Mouse (Mus musculus): ENCODE data around the gene Ccl24. TPM values are rescaled to one million over a fixed set of nuclear protein-coding genes. Genes with fewer than 3 reads are reported as not detected.
A peak's percentile ranks its signal among the peaks of the same experiment; 100 is the strongest.

Gene Ccl24
- polyA plus RNA-seq, 1 experiment from 2014 or later: 0.84 TPM

DNA sequence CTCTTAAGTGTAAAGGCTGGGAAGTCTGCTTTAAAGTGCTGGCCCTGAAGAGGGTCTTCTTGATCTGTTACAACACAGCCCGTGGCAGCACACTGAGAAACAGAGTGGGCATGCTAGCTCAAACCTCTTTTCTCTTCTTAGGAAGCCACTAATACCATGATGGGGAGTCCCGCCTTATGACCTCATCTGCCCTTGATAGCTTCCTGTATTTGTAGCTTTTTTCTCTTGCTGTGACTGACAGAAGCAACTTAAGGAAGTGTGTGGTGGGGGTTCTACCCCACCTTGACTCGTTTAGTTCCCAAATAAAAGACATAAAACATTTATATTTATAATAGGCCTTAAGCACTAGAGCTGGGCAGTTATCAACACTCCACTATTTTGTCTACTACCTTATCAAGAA is 21.3 kb downstream of the Ccl24 start:
- 58% methylated on average over 3 of the region's 3 CpGs for WGBS
- H3K27me3 ChIP-seq (replicated peaks; ENCODE audit: insufficient read depth, low read length): no peaks in the 10 kb centered on the region
- DNase-seq (ENCODE audit: low spot score) (no peak), ATAC-seq (no peak)
- H3K4me2 ChIP-seq (replicated peaks; ENCODE audit: low read depth, low read length): no peak overlapping the region
- H3K36me3 ChIP-seq (ENCODE audit: insufficient read depth, low read length): no peaks in the 10 kb centered on the region
- no peak for TF ChIP-seq CTCF (IDR thresholded peaks at IDR 0.05)
- H3K4me1 ChIP-seq (ENCODE audit: insufficient read depth, low read depth, low read length): no peaks in the 10 kb centered on the region
- no peak overlapping the region for H3K9ac ChIP-seq (replicated peaks; ENCODE audit: low read depth)
- no peaks in the 10 kb centered on the region for H3K9me3 ChIP-seq (ENCODE audit: low read length)
- no peak overlapping the region for H3K27ac ChIP-seq (ENCODE audit: low read length)
- H3K4me3 ChIP-seq (ENCODE audit: low read depth, low read length): no peak overlapping the region

DNA sequence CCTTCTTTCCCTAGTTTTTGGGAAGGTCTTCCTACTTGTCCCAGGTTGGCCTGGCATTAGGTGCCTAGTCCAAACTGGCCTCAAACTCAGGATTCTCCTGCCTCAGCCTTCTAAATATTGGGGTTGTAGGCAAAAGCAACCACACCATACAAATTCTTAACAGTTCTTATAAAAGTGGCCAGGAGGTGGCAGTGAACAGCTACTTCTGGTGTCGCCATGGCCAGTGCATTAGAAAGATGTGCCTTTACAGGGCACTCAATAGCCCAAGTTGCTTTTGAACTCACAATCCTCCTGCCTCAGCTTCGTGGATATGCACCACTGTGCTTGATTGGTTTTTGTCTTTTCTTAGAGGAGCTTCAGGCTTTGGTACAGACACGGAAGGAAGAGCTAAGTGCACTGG is 21.9 kb downstream of the Ccl24 start:
- DNase-seq (ENCODE audit: low spot score) (no peak), ATAC-seq (no peak)
- Histone ChIP-seq H3K4me3 (ENCODE audit: low read depth, low read length) (no peak overlapping the region), H3K4me2 (replicated peaks; ENCODE audit: low read depth, low read length) (no peak overlapping the region), H3K9me3 (ENCODE audit: low read length) (no peaks in the 10 kb centered on the region), H3K4me1 (ENCODE audit: insufficient read depth, low read depth, low read length) (no peaks in the 10 kb centered on the region), H3K36me3 (ENCODE audit: insufficient read depth, low read length) (no peaks in the 10 kb centered on the region), H3K27ac (ENCODE audit: low read length) (no peak overlapping the region), H3K9ac (replicated peaks; ENCODE audit: low read depth) (no peak overlapping the region), H3K27me3 (replicated peaks; ENCODE audit: insufficient read depth, low read length) (no peaks in the 10 kb centered on the region)
- TF ChIP-seq CTCF (IDR thresholded peaks at IDR 0.05) (peak; percentile 48), EP300 (IDR thresholded peaks at IDR 0.05) (no peak)
- 29% methylated on average over 3 of the region's 3 CpGs for WGBS

- Histone ChIP-seq H3K9ac (replicated peaks; ENCODE audit: low read depth) (no peak overlapping the region), H3K27me3 (replicated peaks; ENCODE audit: insufficient read depth, low read length) (no peaks in the 10 kb centered on the region), H3K27ac (ENCODE audit: low read length) (no peak overlapping the region), H3K4me2 (replicated peaks; ENCODE audit: low read depth, low read length) (no peak overlapping the region), H3K4me1 (ENCODE audit: insufficient read depth, low read depth, low read length) (no peaks in the 10 kb centered on the region), H3K36me3 (ENCODE audit: insufficient read depth, low read length) (no peaks in the 10 kb centered on the region), H3K9me3 (ENCODE audit: low read length) (no peaks in the 10 kb centered on the region), H3K4me3 (ENCODE audit: low read depth, low read length) (no peak overlapping the region)
- no peak for TF ChIP-seq CTCF (IDR thresholded peaks at IDR 0.05)
- TF ChIP-seq EP300 (IDR thresholded peaks at IDR 0.05): no peak
- 73% methylated on average over 2 of the region's 2 CpGs for WGBS
- DNase-seq (ENCODE audit: low spot score) (no peak), ATAC-seq (no peak)
These were observed 24.9 kb downstream of the Ccl24 start for GRCm38 (mm10) chr5:135547990-135548389.

GRCm38 (mm10) chr5:135544865-135545797 is 27.7 kb downstream of the Ccl24 start, which contains the start of gene Hip1:
Hip1 (minus strand) TSS chr5:135545120.
- DNase-seq (ENCODE audit: low spot score) (peak; percentile 99), ATAC-seq (peak; percentile 98)
- TF ChIP-seq EP300 (IDR thresholded peaks at IDR 0.05): no peak
- peak; percentile 76 for TF ChIP-seq CTCF (IDR thresholded peaks at IDR 0.05)
- Histone ChIP-seq H3K9me3 (ENCODE audit: low read length) (no peaks in the 10 kb centered on the region), H3K4me1 (ENCODE audit: insufficient read depth, low read depth, low read length) (no peaks in the 10 kb centered on the region), H3K27me3 (replicated peaks; ENCODE audit: insufficient read depth, low read length) (no peaks in the 10 kb centered on the region), H3K27ac (ENCODE audit: low read length) (peak within 1 kb of the TSS; percentile 28), H3K9ac (replicated peaks; ENCODE audit: low read depth) (peak within 1 kb of the TSS; percentile 35), H3K4me2 (replicated peaks; ENCODE audit: low read depth, low read length) (peak within 1 kb of the TSS; percentile 74), H3K36me3 (ENCODE audit: insufficient read depth, low read length) (no peaks in the 10 kb centered on the region), H3K4me3 (ENCODE audit: low read depth, low read length) (peak within 1 kb of the TSS; percentile 68)
- WGBS: 1% methylated on average over 46 of the region's 46 CpGs

DNA sequence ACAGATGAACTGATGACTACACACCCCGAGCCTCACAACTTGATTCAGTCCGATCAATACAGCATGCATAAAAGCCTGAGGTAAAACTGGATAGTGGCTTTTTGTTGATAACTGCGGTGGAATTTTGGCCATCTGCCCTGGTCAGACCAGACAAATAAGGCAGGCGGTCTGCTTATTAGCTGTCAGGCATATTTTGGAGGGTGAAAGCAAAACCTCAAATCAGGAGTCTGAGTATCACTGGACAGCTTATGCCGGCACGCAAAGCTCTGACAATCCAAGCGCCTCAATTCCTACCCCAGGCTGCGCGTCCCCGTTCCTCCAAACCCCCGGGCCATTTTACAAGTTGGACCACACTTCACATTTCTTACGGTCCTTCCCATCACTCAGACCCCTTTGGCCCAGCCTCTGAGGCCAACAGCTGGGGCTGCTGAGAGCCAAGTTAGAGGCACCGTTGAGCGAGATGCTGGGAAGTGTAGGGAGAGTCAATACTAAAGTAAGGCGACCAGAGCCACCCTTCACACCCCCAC is 28.8 kb downstream of the Ccl24 start:
- DNase-seq (ENCODE audit: low spot score): peak; percentile 36
- ATAC-seq: no peak

GRCm38 (mm10) chr5:135537794-135538214 is 35.0 kb downstream of the Ccl24 start:
- no peak overlapping the region for H3K9ac ChIP-seq (replicated peaks; ENCODE audit: low read depth)
- TF ChIP-seq CTCF (IDR thresholded peaks at IDR 0.05): no peak; the same call in 1 of the 2 replicates
- no peak for TF ChIP-seq EP300 (IDR thresholded peaks at IDR 0.05)
- peaks cover 10% of the 10 kb centered on the region; the same call in 1 of the 2 replicates for H3K4me1 ChIP-seq (ENCODE audit: insufficient read depth, low read depth, low read length)
- no peak for DNase-seq (ENCODE audit: low spot score)
- no peaks in the 10 kb centered on the region for H3K36me3 ChIP-seq (ENCODE audit: insufficient read depth, low read length)
- H3K27ac ChIP-seq (ENCODE audit: low read length): no peak overlapping the region
- H3K9me3 ChIP-seq (ENCODE audit: low read length): no peaks in the 10 kb centered on the region
- no peak overlapping the region for H3K4me2 ChIP-seq (replicated peaks; ENCODE audit: low read depth, low read length)
- H3K4me3 ChIP-seq (ENCODE audit: low read depth, low read length): no peak overlapping the region
- WGBS: 66% methylated on average over 10 of the region's 10 CpGs
- ATAC-seq: no peak
- H3K27me3 ChIP-seq (replicated peaks; ENCODE audit: insufficient read depth, low read length): no peaks in the 10 kb centered on the region

More for the DNA sequence above, 28.8 kb downstream of the Ccl24 start:
- Histone ChIP-seq H3K27ac (ENCODE audit: low read length) (peak overlapping the region; percentile 28), H3K9me3 (ENCODE audit: low read length) (no peaks in the 10 kb centered on the region), H3K4me2 (replicated peaks; ENCODE audit: low read depth, low read length) (peak overlapping the region; percentile 74), H3K36me3 (ENCODE audit: insufficient read depth, low read length) (no peaks in the 10 kb centered on the region), H3K4me1 (ENCODE audit: insufficient read depth, low read depth, low read length) (no peaks in the 10 kb centered on the region), H3K4me3 (ENCODE audit: low read depth, low read length) (peak overlapping the region; percentile 68), H3K9ac (replicated peaks; ENCODE audit: low read depth) (peak overlapping the region; percentile 35), H3K27me3 (replicated peaks; ENCODE audit: insufficient read depth, low read length) (no peaks in the 10 kb centered on the region)
- WGBS: 4% methylated on average over 15 of the region's 15 CpGs
- TF ChIP-seq CTCF (IDR thresholded peaks at IDR 0.05): no peak
